Mouse (Mus musculus) embryonic facial prominence, embryonic 14.5 days (tissue): Measurements from ENCODE around the gene Pcgf5. TPM values are rescaled to one million over a fixed set of nuclear protein-coding genes. Genes with fewer than 3 reads are reported as not detected.
A peak's percentile ranks its signal among the peaks of the same experiment; 100 is the strongest.

ENCODE experiments used
- ATAC-seq: fragments of 200-750 bp; cut with Nextera tagmentation; 2 replicates; pipeline ENCODE4 v1.8.0; 2017; ENCODE audit warnings: low read depth, moderate number of reproducible peaks, moderate TSS enrichment
- DNase-seq: peaks from one replicate; pipeline ENCODE4 v3.0.0-alpha.2; 2015; ENCODE audit warnings: low spot score
- H3K27ac ChIP-seq: fragments of 300-500 bp; sonication (generic); replicated peaks from 2 replicates; pipeline ENCODE4 v1.5.1; 2014; ENCODE audit warnings: low read depth, mild to moderate bottlenecking, low read length, moderate library complexity
- H3K27me3 ChIP-seq: fragments of 300-500 bp; sonication (generic); replicated peaks from 2 replicates; pipeline ENCODE4 v1.6.1; 2014; ENCODE audit warnings: low read length; ENCODE audit not compliant: control insufficient read depth, insufficient read depth
- H3K36me3 ChIP-seq: fragments of 300-500 bp; sonication (generic); 2 replicates; pipeline ENCODE4 v1.6.1; 2014; ENCODE audit warnings: low read length, mixed read lengths; ENCODE audit not compliant: control insufficient read depth, insufficient read depth
- H3K4me1 ChIP-seq: fragments of 300-500 bp; sonication (generic); 2 replicates; pipeline ENCODE4 v1.6.1; 2014; ENCODE audit warnings: antibody characterized with exemption, low read length; ENCODE audit not compliant: control insufficient read depth, insufficient read depth
- H3K4me2 ChIP-seq: fragments of 300-500 bp; sonication (generic); 2 replicates; pipeline ENCODE4 v1.6.1; 2014; ENCODE audit warnings: low read depth, mild to moderate bottlenecking, low read length, moderate library complexity, mixed read lengths
- H3K4me3 ChIP-seq: fragments of 300-500 bp; sonication (generic); 2 replicates; pipeline ENCODE4 v1.5.1; 2014; ENCODE audit warnings: low read depth, mild to moderate bottlenecking, low read length
- H3K9ac ChIP-seq: fragments of 300-500 bp; sonication (generic); 2 replicates; pipeline ENCODE4 v1.6.1; 2014; ENCODE audit warnings: low read depth, mild to moderate bottlenecking, low read length, moderate library complexity, mixed read lengths
- H3K9me3 ChIP-seq: fragments of 300-500 bp; sonication (generic); 2 replicates; pipeline ENCODE4 v1.6.1; 2016; ENCODE audit warnings: low read length; ENCODE audit not compliant: control insufficient read depth
- WGBS: fragments of 180-500 bp; shearing (Covaris S2); extraction: QIAGEN DNeasy Blood & Tissue Kit; methylation state at CpG from one replicate; pipeline ENCODE4 v1.1.7; 2014; 5-methylcytosine and 5-hydroxymethylcytosine counted together
- polyA plus RNA-seq: library from polyadenylated mRNA; unstranded; fragments of >200 nt; fragmentation: Nextera tagmentation; extraction: Ambion mirVana; gene quantifications from 2 replicates; pipeline ENCODE4 v1.2.1, GENCODE M21; 2014

Pcgf5 gene
- polyA plus RNA-seq, 1 experiment from 2014 or later: 8.1 TPM

DNA sequence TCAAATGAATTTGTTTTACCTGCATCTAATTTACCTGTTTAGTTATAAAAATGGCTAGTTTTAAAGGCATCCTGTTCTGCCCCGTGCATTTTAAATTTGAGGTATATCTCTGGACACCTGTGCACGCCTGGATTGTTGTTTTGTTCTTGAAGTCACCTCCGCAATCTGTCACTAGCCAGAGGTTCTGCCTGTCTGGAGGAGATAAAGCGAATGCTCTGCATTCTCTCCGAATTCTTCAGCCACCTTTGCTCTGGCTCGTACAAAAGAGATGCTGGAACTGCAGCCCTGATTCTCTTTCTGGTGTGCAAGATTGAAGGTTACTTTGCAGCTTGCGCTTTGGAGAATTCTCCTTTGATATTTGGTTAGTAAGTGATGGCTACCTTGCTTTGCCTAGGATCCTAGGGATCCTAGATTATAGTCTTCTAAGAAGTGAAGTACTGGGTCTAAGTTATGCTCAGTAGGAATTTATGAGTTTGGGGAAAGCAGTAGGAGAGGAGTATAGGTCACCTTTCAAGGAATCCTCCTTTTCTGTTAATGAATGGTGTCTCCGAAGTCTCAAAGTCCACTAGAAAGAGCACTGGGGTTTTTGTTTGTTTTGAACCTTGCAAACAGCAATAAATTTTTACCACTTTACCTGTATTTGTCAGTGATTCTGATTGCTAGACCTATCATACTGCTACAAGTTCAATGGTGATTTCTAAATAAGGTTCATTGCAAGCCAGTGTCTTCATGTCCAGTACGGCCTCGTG lies 60.4 kb downstream of the Pcgf5 start:
- no peak overlapping the region for H3K4me2 ChIP-seq
- no peak overlapping the region for H3K27ac ChIP-seq
- DNase-seq (no peak), ATAC-seq (no peak)
- no peaks in the 10 kb centered on the region for H3K9me3 ChIP-seq
- H3K36me3 ChIP-seq: no peaks in the 10 kb centered on the region
- no peak overlapping the region for H3K4me3 ChIP-seq
- WGBS: 65% methylated on average over 10 of the region's 10 CpGs
- no peaks in the 10 kb centered on the region for H3K4me1 ChIP-seq
- peaks cover 16% of the 10 kb centered on the region for H3K27me3 ChIP-seq
- H3K9ac ChIP-seq: no peak overlapping the region

DNA sequence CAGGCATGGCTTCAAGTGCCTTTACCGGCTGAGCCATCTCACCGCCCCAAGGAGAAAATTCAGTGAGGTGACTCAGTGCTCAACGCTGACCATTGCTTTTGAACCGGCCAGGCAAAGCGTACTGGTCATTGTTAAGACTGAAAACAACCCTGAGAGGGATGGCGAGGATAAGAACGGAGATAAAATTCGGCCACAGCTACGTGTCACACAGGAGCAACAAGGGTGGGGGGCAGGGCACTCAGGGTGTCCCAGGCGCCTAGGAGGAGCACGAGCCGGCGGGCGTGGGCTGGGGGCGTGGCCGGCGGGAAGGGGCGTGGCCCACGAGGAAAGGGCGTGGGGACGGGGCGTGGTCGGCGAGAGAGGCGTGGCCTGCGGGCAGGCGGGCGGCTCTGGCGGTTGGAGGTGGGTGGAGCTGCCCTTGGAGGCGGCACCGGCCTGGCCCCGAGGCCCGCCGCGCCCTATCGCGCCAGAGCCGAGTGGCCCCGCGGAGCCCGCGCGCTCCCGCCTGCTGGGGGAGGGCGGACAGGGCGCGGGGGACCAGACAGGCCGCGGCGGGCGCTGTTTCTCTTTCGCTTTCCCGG lies 61.3 kb downstream of the Pcgf5 start:
- H3K27ac ChIP-seq: no peak overlapping the region
- no peaks in the 10 kb centered on the region for H3K36me3 ChIP-seq
- H3K9me3 ChIP-seq: no peaks in the 10 kb centered on the region
- ATAC-seq: peak; percentile 98
- H3K27me3 ChIP-seq: peaks cover 16% of the 10 kb centered on the region
- peak; percentile 90 for DNase-seq
- H3K4me2 ChIP-seq: peak overlapping the region; percentile 96
- H3K4me3 ChIP-seq: peak overlapping the region; percentile 68
- no peaks in the 10 kb centered on the region for H3K4me1 ChIP-seq
- WGBS: 1% methylated on average over 15 of the region's 53 CpGs
- H3K9ac ChIP-seq: peak overlapping the region; percentile 68

DNA sequence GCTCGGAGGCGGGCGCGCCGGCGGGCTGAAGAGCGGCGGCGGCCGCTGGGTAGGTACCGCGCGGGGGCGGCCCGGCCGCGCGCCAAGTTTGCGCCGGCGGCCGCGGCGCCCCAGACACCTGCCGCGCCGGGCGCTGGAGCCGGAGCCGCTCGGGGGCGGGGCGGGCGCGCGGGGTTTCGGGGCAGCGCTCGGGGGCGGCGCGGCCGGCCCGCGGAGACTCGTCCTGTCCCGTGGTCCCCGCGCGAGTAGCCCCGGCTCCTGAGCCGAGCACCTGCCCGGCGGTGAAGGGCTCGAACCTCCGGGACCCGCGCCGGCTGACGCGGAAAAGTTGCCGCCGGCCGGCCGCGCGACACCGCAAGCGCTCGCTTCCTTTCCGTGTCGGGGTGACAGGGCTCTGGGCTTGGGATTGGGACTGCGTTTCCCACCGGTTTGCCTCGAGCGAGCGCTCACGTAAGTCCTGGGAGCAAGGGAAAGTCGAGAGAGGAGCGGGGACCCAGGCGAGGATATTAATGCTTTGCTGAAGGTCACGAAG lies 61.8 kb downstream of the Pcgf5 start:
- Histone ChIP-seq H3K4me1 (no peaks in the 10 kb centered on the region), H3K27ac (no peak overlapping the region)

GRCm38 (mm10) chr19:36419885-36420284 lies 71.8 kb downstream of the Pcgf5 start:
- no peaks in the 10 kb centered on the region for H3K27me3 ChIP-seq
- no peak overlapping the region for H3K4me3 ChIP-seq
- no peak overlapping the region for H3K9ac ChIP-seq
- no peaks in the 10 kb centered on the region for H3K36me3 ChIP-seq
- H3K27ac ChIP-seq: no peak overlapping the region
- H3K4me1 ChIP-seq: no peaks in the 10 kb centered on the region
- no peaks in the 10 kb centered on the region for H3K9me3 ChIP-seq
- ATAC-seq (no peak; the same call in 1 of the 2 replicates), DNase-seq (peak; percentile 20)
- no peak overlapping the region for H3K4me2 ChIP-seq

More for the DNA sequence above, 61.8 kb downstream of the Pcgf5 start:
- DNase-seq (peak; percentile 6), ATAC-seq (peak; percentile 83)
- H3K27me3 ChIP-seq: peaks cover 16% of the 10 kb centered on the region
- H3K4me3 ChIP-seq: peak overlapping the region; percentile 68
- under 1% methylated on average over 27 of the region's 82 CpGs for WGBS
- peak overlapping the region; percentile 68 for H3K9ac ChIP-seq
- H3K36me3 ChIP-seq: no peaks in the 10 kb centered on the region
- H3K9me3 ChIP-seq: no peaks in the 10 kb centered on the region
- peak overlapping the region; percentile 96 for H3K4me2 ChIP-seq

DNA sequence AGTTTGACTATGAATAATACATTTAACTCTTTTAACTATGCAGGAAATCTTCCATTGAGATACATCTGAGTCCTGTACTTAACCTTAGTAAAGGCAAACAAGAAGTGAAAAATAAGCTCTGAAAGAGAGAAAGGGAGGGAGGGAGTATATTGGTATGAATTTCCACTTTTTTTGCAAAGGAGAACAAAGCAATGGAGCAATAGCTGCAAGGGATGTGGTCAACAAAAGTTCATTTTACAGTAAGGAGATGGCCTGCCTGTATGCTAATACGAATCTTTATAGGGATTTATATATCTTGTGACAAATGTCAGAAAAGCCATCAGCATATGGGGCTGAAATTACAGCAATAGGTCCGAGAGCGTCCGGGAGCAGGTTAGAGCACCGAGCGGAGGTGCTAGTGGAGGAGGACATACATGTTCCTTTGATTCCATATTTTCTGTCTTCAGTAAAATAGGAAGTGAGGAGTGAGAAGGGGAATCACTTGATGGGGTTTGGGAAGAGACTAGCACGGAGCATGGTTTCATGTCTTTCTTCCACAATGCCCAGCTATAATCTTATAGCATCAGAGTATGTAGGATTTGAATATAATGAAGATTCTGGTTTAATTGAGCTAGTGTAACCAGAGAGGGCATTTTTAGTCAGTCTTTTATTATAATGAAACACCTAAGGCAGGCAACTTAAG lies 79.2 kb downstream of the Pcgf5 start:
- Histone ChIP-seq H3K36me3 (no peaks in the 10 kb centered on the region), H3K27me3 (no peaks in the 10 kb centered on the region), H3K4me2 (no peak overlapping the region), H3K27ac (no peak overlapping the region), H3K9me3 (no peaks in the 10 kb centered on the region), H3K4me1 (no peaks in the 10 kb centered on the region), H3K4me3 (no peak overlapping the region), H3K9ac (no peak overlapping the region)
- ATAC-seq (no peak), DNase-seq (no peak)
- 94% methylated on average over 7 of the region's 7 CpGs for WGBS

- Histone ChIP-seq H3K27me3 (no peaks in the 10 kb centered on the region), H3K9me3 (no peaks in the 10 kb centered on the region), H3K4me3 (no peak overlapping the region), H3K9ac (no peak overlapping the region), H3K27ac (no peak overlapping the region), H3K36me3 (no peaks in the 10 kb centered on the region), H3K4me1 (no peaks in the 10 kb centered on the region), H3K4me2 (no peak overlapping the region)
- DNase-seq: no peak
- ATAC-seq: no peak
- 79% methylated on average over 4 of the region's 4 CpGs for WGBS
Observed at GRCm38 (mm10) chr19:36428116-36428515, 80.0 kb downstream of the Pcgf5 start.

DNA sequence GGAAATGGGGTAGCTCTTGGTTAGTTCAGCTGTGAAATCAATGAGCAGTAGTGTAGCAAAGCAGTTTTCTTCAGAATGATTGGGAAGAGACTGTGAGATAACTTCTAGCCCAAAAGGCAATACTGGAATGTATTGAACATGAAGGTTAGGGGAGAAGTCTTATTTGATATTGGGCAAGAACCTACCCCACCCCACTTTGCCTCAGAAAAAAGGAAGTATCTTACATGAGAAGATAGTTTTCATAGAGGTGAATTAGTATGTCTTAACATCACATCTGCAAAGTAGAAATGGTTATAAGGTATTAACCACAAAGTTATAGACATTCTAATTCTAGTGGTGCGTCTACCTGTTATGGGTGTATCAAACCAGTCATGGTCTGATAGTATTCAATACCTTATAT lies 81.2 kb downstream of the Pcgf5 start:
- H3K4me1 ChIP-seq: no peaks in the 10 kb centered on the region
- H3K9me3 ChIP-seq: no peaks in the 10 kb centered on the region
- no peak for DNase-seq
- H3K36me3 ChIP-seq: no peaks in the 10 kb centered on the region
- H3K4me2 ChIP-seq: no peak overlapping the region
- ATAC-seq: no peak
- H3K27ac ChIP-seq: no peak overlapping the region
- no peak overlapping the region for H3K4me3 ChIP-seq
- no peaks in the 10 kb centered on the region for H3K27me3 ChIP-seq
- 87% methylated on average over 1 of the region's 1 CpGs for WGBS
- no peak overlapping the region for H3K9ac ChIP-seq

GRCm38 (mm10) chr19:36433161-36433560 lies 85.1 kb downstream of the Pcgf5 start:
- DNase-seq (no peak), ATAC-seq (no peak)
- Histone ChIP-seq H3K4me3 (no peak overlapping the region), H3K27ac (no peak overlapping the region), H3K36me3 (no peaks in the 10 kb centered on the region), H3K4me2 (no peak overlapping the region), H3K9me3 (no peaks in the 10 kb centered on the region), H3K9ac (no peak overlapping the region), H3K27me3 (no peaks in the 10 kb centered on the region), H3K4me1 (no peaks in the 10 kb centered on the region)
- 78% methylated on average over 3 of the region's 3 CpGs for WGBS
